Mouse (Mus musculus) heart, postnatal 0 days (tissue): ENCODE data around the gene Zfp692.

Experiments
- CTCF ChIP-seq: IDR thresholded peaks from 2 replicates; pipeline ENCODE4 v1.5.1; 2016; ENCODE audit warnings: antibody characterized with exemption, control low read depth, low read depth
- EP300 ChIP-seq: IDR thresholded peaks from 2 replicates; pipeline ENCODE4 v1.6.1; 2016; ENCODE audit warnings: antibody characterized with exemption, low read depth

DNA sequence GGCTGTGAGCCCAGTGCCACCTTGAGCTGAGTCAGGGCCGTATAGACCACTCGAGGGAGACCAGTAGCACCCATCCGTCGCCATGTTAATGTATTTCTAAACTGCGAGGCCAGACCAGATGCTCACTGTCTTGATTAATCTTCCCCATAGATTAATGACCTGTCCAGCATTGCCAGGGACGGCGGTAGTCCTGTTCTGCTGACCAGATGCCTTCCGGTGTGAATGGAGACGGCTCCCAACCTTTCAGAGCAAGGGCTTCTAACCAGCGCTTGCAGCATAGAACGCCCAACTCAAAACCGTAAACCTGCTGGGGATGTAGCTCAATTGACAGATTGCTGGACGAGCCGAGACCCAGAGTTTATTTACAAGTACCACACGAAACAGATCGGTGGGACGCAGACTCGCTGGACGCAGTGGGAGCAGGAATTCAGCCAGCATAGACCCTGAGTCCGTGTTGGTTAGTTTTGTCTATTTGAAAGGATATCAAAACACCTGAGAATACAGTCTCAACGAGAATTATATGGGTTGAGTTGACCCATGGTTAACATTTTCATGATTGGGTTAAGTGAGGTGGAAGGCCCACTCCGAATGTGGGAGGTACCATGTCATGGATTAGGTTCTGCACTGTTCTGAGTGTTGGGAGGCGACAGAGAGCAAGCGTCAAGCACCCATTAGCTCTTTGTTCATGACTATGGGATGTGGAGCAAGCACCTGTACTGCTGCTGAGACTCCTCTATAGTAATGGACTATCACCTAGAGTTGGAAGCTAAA lies 16.9 kb downstream of the Zfp692 start:
- TF ChIP-seq CTCF (no peak), EP300 (no peak)
